Mouse (Mus musculus): ENCODE measurements at regions not wholly inside any gene's neighbourhood (a gene's known extent, or its start where the extent isn't known, plus 50 kb on each side); places are given as distances from the start of the nearest gene placed in this dataset.

GRCm38 (mm10) chr6:139027696-139028095, 369.4 kb upstream of the Igbp1b start:
- no peak for DNase-seq

- DNase-seq = no peak
These were observed 356.2 kb upstream of the Igbp1b start for GRCm38 (mm10) chr6:139014526-139014925.

- no peak for DNase-seq
These were observed 352.2 kb upstream of the Igbp1b start for GRCm38 (mm10) chr6:139010501-139010900.
